Mouse (Mus musculus) erythroblast, embryonic 14.5 days (primary cell): ENCODE data around the gene Sfmbt2.

Experiments
- GATA1 ChIP-seq: IDR thresholded peaks from 2 replicates; pipeline ENCODE4 v1.6.1; 2012; ENCODE audit warnings: low read length, inconsistent platforms, mixed read lengths
- TAL1 ChIP-seq: IDR thresholded peaks from 3 replicates; pipeline ENCODE4 v1.6.1; 2012; ENCODE audit warnings: low read length, inconsistent platforms, mixed read lengths

- TF ChIP-seq GATA1 (no peak), TAL1 (no peak)
Observed at GRCm38 (mm10) chr2:10372776-10373507, 2.6 kb downstream of the Sfmbt2 start.
